Mouse (Mus musculus): Measurements from ENCODE around the gene Olfr112.
"Not testable (repeated sequence)": the region's sequence is repeated elsewhere in the genome, so short reads cannot be mapped to it uniquely, and the experiment has no call there.

The Olfr112 gene

DNA sequence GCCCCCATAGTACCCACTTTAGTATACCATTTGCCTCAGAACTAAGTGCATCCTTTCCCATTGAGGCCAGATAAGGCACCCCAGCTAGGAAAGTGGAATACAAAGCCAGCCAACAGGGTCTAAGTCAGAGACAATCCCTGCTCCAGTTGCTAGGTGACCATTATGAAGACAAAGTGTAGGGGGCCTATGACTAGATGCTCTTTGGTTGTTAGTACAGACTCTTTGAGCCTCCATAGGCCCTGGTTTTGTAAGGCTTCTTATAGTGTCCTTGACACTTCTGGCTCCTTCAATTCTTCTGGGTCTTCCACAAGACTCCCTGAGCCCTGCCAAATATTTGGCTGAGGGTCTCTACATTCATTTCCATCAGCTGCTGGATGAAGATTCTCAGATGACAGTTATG lies at the start of gene Olfr112:
Olfr112 (minus strand) TSS at position 101 of the 400 bp plus-strand sequence.
- no peak for DNase-seq

DNA sequence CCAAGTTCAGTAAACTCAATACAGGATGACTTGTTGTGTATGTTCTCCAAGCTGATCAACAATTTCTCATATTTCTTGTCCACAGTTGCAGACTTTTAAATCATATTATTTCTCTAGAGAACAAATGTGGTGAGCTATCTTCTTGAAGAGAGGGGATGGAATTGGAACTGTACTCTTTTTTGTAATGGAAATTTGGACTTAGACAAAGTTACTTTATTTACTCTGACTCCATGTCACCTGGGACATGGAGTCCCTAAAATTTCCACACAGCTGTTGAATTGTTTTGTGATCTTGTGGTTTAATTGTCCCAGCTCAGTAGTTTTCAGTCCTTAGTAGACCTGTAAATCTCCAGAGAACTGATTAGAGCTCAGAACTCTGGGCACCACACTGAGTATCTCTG lies 23.4 kb upstream of the Olfr112 start, which contains the start of gene Olfr114:
Olfr114 (minus strand) TSS at position 101 of the 400 bp plus-strand sequence.
- DNase-seq, result no peak

DNA sequence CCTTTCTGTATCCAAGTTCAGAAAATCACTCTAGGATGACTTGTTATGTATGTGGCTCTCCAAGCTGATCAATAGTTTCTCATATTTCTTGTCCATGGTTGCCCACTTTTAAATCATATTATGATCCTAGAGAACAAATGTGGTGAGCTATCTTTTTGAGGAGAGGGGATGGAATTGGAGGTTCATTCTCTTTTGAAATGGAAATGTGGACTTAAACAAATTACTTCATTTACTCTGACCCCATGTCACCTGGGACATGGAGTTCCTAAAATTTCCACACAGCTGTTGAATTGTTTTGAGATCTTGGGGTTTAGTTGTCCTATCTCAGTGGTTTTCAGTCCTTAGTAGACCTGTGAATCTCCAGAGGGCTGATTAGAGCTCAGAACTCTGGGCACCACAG lies 8.3 kb upstream of the Olfr112 start, which contains the start of gene Olfr113:
Olfr113 (minus strand) TSS at position 101 of the 400 bp plus-strand sequence.
- no peak for DNase-seq

DNA sequence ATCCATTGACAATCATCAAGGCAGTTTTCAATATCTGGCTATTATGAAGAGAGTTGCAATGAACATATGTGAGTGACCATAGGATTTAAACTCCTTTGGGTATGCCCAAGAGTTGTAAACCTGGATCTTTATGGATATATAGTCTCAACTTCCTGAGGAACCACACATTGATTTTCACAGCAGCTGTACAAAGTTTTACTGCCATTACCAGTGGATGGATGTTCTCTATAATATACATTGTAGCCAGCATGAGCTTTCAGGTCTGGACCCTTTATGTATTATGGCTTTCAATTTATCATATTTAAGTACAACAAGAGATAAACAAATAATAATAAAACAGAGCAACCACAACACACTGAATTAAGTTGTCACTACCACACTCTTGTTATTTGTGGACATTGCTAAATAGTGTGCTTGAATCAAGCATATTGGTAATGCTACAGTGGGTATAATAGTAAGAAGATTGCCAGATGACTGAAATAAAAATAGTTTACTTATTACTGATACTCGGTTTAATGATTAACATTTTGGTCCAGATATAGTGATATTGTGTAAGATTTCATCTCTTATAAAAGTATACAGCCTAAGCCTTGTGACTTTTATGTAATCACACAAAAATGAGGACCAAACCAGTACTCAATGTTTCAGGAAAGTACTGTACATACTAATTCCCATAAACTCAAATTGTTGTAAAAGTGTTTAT lies 10.2 kb downstream of the Olfr112 start:
- no peak for DNase-seq

DNA sequence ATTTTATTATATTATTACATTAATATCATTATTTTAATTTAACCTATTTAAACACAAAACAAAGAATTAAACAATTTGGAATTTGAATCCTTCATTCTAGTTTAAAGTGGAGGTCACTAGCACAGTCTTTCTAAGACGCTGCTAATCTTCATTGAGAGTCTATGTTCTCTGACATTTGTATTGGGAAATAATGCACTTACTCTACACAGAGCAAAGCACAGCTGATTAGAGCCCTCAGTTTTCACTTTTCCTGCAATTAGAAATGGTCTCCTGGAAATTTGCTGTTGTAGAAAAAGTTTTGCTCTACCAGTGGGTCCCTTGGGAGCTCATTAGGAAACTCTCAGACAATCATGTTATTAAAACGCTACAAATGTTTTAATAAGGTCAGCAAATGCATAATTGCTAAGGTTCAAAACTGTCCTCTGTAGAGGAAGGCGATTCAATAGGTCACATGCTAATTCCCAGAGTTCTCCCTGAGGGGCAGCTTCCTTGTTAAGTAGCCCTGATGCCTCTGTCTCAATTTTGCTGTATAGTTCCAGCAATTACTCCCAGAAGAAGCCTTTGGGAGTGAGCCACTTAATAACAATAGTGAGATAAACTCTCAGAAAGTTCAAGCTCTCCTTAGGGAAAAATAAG lies 25.3 kb downstream of the Olfr112 start:
- no peak for DNase-seq

DNA sequence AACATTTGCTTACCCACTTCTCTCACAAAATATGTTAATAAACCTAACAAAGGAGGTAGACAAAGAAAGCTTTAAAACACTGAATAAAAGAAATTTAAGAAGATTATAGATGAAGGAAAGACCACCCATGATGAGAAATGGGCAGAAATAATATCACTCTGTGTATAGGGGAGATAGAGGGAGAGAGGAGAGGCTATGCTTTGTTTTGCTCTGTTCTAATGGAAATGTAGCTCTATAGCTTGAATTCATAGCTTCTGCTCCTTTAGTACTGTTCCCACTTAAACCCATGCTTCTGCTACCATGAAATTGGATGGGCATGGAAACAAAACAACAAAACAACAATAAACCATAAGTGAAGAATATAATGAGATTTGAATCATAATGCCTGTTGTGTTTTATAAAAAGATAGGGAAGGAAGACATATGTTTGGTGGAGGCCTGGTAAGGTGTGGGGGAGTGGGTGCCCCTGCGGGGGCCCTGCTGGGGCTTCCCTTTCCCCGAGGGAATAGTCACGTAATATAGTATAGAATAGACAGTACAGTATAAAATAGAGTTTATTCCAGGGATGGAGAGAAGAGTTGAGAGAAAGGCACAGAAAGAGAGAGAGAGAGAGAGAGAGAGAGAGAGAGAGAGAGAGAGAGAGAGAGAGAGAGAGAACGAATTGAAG lies 27.7 kb downstream of the Olfr112 start:
- DNase-seq, result no peak

DNA sequence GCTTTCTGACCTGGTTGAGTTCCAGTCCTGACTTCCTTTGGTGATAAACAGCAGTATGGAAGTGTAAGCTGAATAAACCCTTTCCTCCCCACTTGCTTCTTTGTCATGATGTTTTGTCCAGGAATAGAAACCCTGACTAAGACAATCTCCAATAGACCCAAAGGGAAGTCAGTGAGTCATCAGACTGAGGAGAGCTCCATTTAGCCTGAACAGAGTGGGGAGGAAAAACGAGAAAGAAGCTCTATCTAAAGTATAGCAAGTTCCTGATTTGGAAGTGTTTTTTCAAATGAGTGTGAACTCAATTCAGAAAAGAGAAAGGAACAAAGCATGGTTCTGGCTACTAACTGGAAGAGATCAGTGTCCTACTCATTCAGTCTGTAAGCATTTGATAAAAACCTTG lies 30.8 kb downstream of the Olfr112 start:
- DNase-seq, result not testable (repeated sequence)

DNA sequence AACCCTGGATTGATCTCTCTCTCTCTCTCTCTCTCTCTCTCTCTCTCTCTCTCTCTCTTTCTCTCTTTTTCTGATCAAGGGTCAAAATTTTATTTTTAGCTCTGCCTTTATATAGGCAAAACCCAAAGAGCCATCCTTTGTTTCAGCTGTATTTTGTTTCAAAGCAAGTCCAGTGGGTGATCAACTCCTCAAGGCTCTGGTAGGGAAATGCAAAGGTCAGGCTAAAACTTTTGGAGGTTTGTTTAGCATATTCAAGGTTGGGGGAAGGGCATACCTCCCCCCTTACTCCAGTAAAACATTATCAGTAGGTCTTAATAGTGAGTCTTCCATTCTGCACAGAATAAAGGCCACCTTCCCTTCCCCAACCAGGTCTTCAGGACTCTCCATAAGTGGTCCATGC lies 34.1 kb downstream of the Olfr112 start:
- DNase-seq, result no peak

DNA sequence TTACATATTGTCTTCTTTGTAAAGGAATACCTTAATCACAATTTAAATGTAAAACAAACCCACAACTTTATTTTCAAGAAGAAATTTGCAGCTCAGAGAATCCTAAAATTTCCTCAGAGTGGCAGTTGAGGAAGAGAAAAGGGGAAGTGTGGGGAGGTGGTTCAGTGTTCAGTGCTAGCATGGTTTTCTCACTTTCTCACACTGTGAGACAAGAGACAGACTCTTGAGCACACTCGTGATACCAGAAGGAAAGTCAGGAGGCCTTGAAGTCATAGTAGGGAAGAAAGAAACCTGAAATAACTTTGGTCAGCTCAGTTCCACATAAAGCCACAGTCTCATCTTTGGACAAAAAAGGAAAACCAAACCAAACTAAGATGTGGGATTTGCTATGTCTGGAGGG lies 43.8 kb downstream of the Olfr112 start:
- DNase-seq, result not testable (repeated sequence)

DNA sequence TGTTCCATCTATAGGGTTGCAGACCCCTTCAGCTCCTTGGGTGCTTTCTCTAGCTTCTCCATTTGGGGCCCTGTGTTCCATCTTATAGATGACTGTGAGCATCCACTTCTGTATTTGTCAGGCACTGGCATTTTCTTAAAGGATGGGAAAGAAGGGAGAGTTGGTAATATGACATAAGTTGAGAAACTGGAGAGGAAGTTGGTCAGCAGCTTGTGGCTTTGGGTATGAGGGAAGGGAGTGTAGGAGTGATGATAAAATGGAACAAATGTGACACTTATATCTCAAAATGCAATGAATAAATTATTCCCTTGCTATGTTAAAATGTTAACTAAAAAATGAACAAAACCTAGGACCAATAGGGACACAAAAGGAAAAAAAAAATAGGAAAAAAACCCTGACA lies 44.6 kb downstream of the Olfr112 start:
- DNase-seq, result not testable (repeated sequence)

All from kidney, postnatal 4 days (tissue).